Mouse (Mus musculus): ENCODE measurements around the gene Gm17332.

- TF ChIP-seq CTCF (IDR thresholded peaks at IDR 0.05; ENCODE audit: control insufficient read depth, insufficient read depth, low read length) (no peak), POLR2A (IDR thresholded peaks at IDR 0.05; ENCODE audit: borderline replicate concordance, control insufficient read depth, low read depth, low read length) (no peak)
Observed at GRCm38 (mm10) chr11:31168831-31169160, 13.5 kb downstream of the Gm17332 start.

All from bone marrow, adult 2 months (tissue).